Mouse (Mus musculus) heart, embryonic 13.5 days (tissue): ENCODE measurements around the gene Hbq1a. TPM values are rescaled to one million over a fixed set of nuclear protein-coding genes. Genes with fewer than 3 reads are reported as not detected.
"Not testable (repeated sequence)": the region's sequence is repeated elsewhere in the genome, so short reads cannot be mapped to it uniquely, and the experiment has no call there.

Experiments used
- ATAC-seq: fragments of 200-750 bp; cut with Nextera tagmentation; 2 replicates; pipeline ENCODE4 v1.8.0; 2017; ENCODE audit warnings: moderate TSS enrichment; ENCODE audit not compliant: insufficient number of reproducible peaks, low FRiP score, low TSS enrichment; ENCODE audit errors: extremely low read depth
- H3K27ac ChIP-seq: fragments of 300-500 bp; sonication (generic); replicated peaks from 2 replicates; pipeline ENCODE4 v1.5.1; 2015; ENCODE audit warnings: moderate library complexity, mild to moderate bottlenecking, inconsistent platforms
- H3K27me3 ChIP-seq: fragments of 300-500 bp; sonication (generic); replicated peaks from 2 replicates; pipeline ENCODE4 v1.6.1; 2015; ENCODE audit warnings: mild to moderate bottlenecking, inconsistent platforms
- H3K36me3 ChIP-seq: fragments of 300-500 bp; sonication (generic); 2 replicates; pipeline ENCODE4 v1.6.1; 2015; ENCODE audit warnings: mild to moderate bottlenecking, inconsistent platforms
- H3K4me1 ChIP-seq: fragments of 300-500 bp; sonication (generic); 2 replicates; pipeline ENCODE4 v1.6.1; 2015; ENCODE audit warnings: inconsistent platforms
- H3K4me2 ChIP-seq: fragments of 300-500 bp; sonication (generic); 2 replicates; pipeline ENCODE4 v1.6.1; 2015; ENCODE audit warnings: inconsistent platforms, mild to moderate bottlenecking, moderate library complexity
- H3K4me3 ChIP-seq: fragments of 300-500 bp; sonication (generic); 2 replicates; pipeline ENCODE4 v1.5.1; 2015; ENCODE audit warnings: moderate library complexity, mild to moderate bottlenecking, inconsistent platforms
- H3K9ac ChIP-seq: fragments of 300-500 bp; sonication (generic); 2 replicates; pipeline ENCODE4 v1.6.1; 2015; ENCODE audit warnings: inconsistent platforms, mild to moderate bottlenecking, moderate library complexity
- H3K9me3 ChIP-seq: fragments of 300-500 bp; sonication (generic); 2 replicates; pipeline ENCODE4 v1.6.1; 2016; ENCODE audit warnings: inconsistent platforms
- WGBS: fragments of 180-500 bp; shearing (Covaris S2); methylation state at CpG from one replicate; pipeline ENCODE4 v1.1.7; 2015; ENCODE audit warnings: mixed read lengths; 5-methylcytosine and 5-hydroxymethylcytosine counted together
- polyA plus RNA-seq: library from polyadenylated mRNA; unstranded; fragments of >200 nt; fragmentation: Nextera tagmentation; extraction: Ambion mirVana; gene quantifications from 2 replicates; pipeline ENCODE4 v1.2.1, GENCODE M21; 2015

Hbq1a gene
- 4.6 and 8.0 TPM in 2 replicates for polyA plus RNA-seq

GRCm38 (mm10) chr11:32299865-32300264, at the start of gene Hbq1a:
Gene Hbq1a (plus strand): TSS chr11:32300069.
- Histone ChIP-seq H3K4me2 (peak within 1 kb of the TSS; percentile 59), H3K27me3 (peaks cover 49% of the 10 kb centered on the region), H3K4me3 (peak within 1 kb of the TSS; percentile 34)
- WGBS = 4% methylated on average over 16 of the region's 16 CpGs
- not testable (repeated sequence) for H3K4me1 ChIP-seq, ATAC-seq, H3K9ac ChIP-seq, H3K9me3 ChIP-seq, H3K36me3 ChIP-seq, H3K27ac ChIP-seq

GRCm38 (mm10) chr11:32250880-32251763, 48.7 kb upstream of the Hbq1a start:
- peak; percentile 75 for ATAC-seq
- H3K4me3 ChIP-seq = no peak overlapping the region
- H3K36me3 ChIP-seq = peaks cover 93% of the 10 kb centered on the region
- H3K4me1 ChIP-seq = no peaks in the 10 kb centered on the region
- H3K27ac ChIP-seq = peak overlapping the region; percentile 82
- no peaks in the 10 kb centered on the region for H3K27me3 ChIP-seq
- H3K9ac ChIP-seq = peak overlapping the region; percentile 19; the same call in 1 of the 2 replicates
- H3K9me3 ChIP-seq = no peaks in the 10 kb centered on the region
- 73% methylated on average over 8 of the region's 8 CpGs for WGBS
- H3K4me2 ChIP-seq = peak overlapping the region; percentile 30

DNA sequence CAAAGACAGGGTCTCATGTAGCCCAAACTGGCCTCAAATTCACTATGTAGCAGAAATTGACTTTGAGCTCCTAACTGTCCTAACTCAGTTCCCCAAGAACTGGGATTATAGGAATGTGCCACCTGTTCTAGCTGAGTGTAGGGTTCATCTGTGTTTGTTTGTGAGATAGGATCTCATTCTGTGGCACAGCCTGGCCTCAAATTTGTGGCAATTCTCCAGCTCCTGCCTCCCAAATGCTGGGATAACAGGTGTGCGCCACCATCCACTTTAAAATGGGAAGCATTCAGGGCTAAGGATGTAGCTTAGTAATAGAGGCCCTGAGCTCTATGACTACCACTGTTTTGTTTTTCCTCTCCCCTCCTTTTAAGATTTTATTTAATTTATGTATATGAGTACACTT, 46.7 kb upstream of the Hbq1a start:
- no peak overlapping the region for H3K4me3 ChIP-seq
- no peaks in the 10 kb centered on the region for H3K9me3 ChIP-seq
- WGBS = 100% methylated on average over 1 of the region's 1 CpGs
- no peaks in the 10 kb centered on the region for H3K27me3 ChIP-seq
- ATAC-seq = no peak
- H3K4me1 ChIP-seq = no peaks in the 10 kb centered on the region
- peaks cover 73% of the 10 kb centered on the region for H3K36me3 ChIP-seq
- H3K9ac ChIP-seq = no peak overlapping the region
- no peak overlapping the region for H3K27ac ChIP-seq
- H3K4me2 ChIP-seq = no peak overlapping the region

DNA sequence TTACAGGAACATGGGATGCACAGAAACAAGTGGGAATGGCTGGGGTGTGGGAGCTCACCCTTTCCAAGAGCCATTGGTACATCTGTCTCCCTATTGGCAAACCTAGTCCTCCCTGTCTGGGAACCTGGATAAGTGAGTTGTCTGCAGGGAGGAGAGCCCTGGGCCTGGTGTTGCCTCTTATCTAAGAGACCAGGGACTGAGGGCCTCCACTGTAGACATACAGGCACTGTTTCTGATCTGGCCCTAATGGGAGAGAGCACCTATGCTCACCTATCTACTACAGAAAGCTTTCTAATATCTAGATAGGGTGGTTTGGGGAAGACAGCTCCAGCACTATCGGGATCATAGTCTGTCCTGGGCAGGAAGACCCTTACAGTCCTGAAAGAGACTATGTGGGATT, 43.7 kb upstream of the Hbq1a start:
- ATAC-seq = peak; percentile 80

GRCm38 (mm10) chr11:32256566-32256965, 43.3 kb upstream of the Hbq1a start:
- Histone ChIP-seq H3K27me3 (no peaks in the 10 kb centered on the region), H3K4me1 (no peaks in the 10 kb centered on the region), H3K36me3 (peaks cover 57% of the 10 kb centered on the region), H3K9ac (peak overlapping the region; percentile 44; the same call in 1 of the 2 replicates), H3K4me3 (no peak overlapping the region), H3K4me2 (0 out of 2 replicates have a peak overlapping the region, but pooled peaks have one; percentile 13), H3K27ac (peak overlapping the region; percentile 51), H3K9me3 (no peaks in the 10 kb centered on the region)
- 80% methylated on average over 3 of the region's 3 CpGs for WGBS
- peak; percentile 27; the same call in 1 of the 2 replicates for ATAC-seq

More for the DNA sequence above, 43.7 kb upstream of the Hbq1a start:
- Histone ChIP-seq H3K27me3 (no peaks in the 10 kb centered on the region), H3K9me3 (no peaks in the 10 kb centered on the region), H3K4me3 (no peak overlapping the region), H3K36me3 (peaks cover 59% of the 10 kb centered on the region), H3K4me1 (no peaks in the 10 kb centered on the region), H3K9ac (peak overlapping the region; percentile 44; the same call in 1 of the 2 replicates), H3K4me2 (0 out of 2 replicates have a peak overlapping the region, but pooled peaks have one; percentile 13), H3K27ac (peak overlapping the region; percentile 51)
- WGBS = 75% methylated on average over 1 of the region's 1 CpGs

DNA sequence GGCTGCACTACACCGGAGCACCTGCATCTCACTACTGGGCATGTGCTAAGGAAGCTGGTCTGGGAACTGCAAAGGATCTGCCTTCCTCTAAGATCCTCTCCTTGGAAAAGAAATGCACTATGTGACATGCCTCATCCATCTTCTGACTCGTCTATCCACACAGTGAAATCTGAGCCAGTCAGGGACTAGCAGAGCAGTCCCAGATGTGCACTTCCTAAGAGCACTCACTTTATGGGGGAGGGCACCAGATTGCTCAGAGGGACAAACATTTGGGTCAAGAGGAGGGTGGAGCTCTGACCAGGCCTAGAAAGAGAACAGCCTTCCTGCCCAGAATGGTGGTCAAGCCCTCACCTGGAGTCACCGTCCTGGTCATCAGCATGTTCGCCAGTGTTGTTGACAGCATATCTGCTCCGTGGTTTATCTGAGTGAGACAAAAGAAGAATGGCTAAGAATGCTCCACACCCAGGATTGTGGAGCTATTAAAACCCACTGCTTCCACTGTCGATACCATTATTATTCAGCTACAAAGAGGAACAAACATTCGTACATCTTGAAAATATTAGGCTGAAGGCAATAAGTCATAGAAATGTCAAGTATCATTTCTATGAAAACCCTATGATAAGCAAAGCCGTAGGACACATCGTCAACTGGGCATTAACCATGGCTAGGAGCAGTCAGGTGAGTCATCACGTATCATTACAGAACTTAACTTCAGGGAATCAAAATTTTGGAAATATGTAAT, 37.0 kb upstream of the Hbq1a start:
- 68% methylated on average over 10 of the region's 10 CpGs for WGBS

GRCm38 (mm10) chr11:32265117-32265738, 34.6 kb upstream of the Hbq1a start:
- no peak for ATAC-seq
- Histone ChIP-seq H3K36me3 (peaks cover 24% of the 10 kb centered on the region), H3K4me1 (peaks cover 38% of the 10 kb centered on the region), H3K4me3 (no peak overlapping the region), H3K27ac (peak overlapping the region; percentile 60; the same call in 1 of the 2 replicates), H3K9ac (peak overlapping the region; percentile 57; the same call in 1 of the 2 replicates), H3K27me3 (no peaks in the 10 kb centered on the region), H3K4me2 (no peak overlapping the region), H3K9me3 (no peaks in the 10 kb centered on the region)
- 77% methylated on average over 3 of the region's 3 CpGs for WGBS

More for the DNA sequence above, 37.0 kb upstream of the Hbq1a start:
- H3K9ac ChIP-seq = 0 out of 2 replicates have a peak overlapping the region, but pooled peaks have one; percentile 2
- peaks cover 30% of the 10 kb centered on the region for H3K36me3 ChIP-seq
- peak overlapping the region; percentile 0; the same call in 1 of the 2 replicates for H3K4me2 ChIP-seq
- peak overlapping the region; percentile 13; the same call in 1 of the 2 replicates for H3K27ac ChIP-seq
- H3K27me3 ChIP-seq = no peaks in the 10 kb centered on the region
- ATAC-seq = no peak
- no peak overlapping the region for H3K4me3 ChIP-seq
- H3K4me1 ChIP-seq = peaks cover 32% of the 10 kb centered on the region
- H3K9me3 ChIP-seq = no peaks in the 10 kb centered on the region

DNA sequence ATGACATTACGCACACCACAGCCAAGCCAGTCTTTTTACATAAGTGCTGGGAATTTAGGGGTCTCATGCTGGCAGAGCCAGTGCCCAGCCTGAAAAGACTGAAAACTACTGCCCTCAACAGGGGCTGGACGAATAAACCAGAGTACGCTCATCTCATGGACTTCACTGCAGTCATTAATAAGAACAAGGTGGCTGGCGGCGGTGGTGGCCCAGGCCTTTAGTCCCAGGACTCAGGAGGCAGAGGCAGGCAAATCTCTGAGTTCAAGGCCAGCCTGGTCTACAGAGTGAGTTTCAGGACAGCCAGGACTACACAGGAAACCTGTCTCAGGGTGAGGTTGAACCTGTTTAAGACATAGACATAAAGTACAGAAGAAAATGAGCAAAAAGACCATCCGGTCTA, 33.7 kb upstream of the Hbq1a start:
- Histone ChIP-seq H3K4me2 (peak overlapping the region; percentile 42), H3K27me3 (no peaks in the 10 kb centered on the region), H3K9ac (peak overlapping the region; percentile 55), H3K4me1 (peaks cover 38% of the 10 kb centered on the region), H3K4me3 (0 out of 2 replicates have a peak overlapping the region, but pooled peaks have one; percentile 6), H3K27ac (peak overlapping the region; percentile 53; the same call in 1 of the 2 replicates), H3K36me3 (peaks cover 14% of the 10 kb centered on the region; the same call in 1 of the 2 replicates), H3K9me3 (no peaks in the 10 kb centered on the region)
- no peak for ATAC-seq
- WGBS = 88% methylated on average over 6 of the region's 6 CpGs

DNA sequence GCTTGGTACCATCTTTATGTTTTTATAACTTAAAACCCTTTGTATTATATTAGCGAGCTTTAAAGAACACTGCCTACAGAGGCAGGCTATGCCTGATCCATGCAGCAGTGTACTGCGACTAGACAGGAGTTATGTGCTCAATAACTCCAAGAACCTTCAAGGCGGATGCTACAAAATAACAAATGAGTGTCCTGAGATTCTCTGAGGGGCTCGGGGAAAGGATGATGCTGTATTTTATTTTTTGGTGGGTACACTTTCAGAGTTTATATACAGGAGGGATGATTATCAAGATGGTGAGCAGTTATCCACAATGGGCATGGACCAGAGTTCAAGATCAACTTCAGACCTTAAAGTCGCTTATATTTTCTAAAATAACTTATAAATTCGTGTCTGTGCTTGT, 33.1 kb upstream of the Hbq1a start:
- no peak for ATAC-seq
- peaks cover 38% of the 10 kb centered on the region for H3K4me1 ChIP-seq
- WGBS = 29% methylated on average over 6 of the region's 6 CpGs
- 0 out of 2 replicates have a peak, but pooled peaks cover 2% of the 10 kb centered on the region for H3K27me3 ChIP-seq
- peak overlapping the region; percentile 97 for H3K9ac ChIP-seq
- H3K36me3 ChIP-seq = peaks cover 10% of the 10 kb centered on the region; the same call in 1 of the 2 replicates
- peak overlapping the region; percentile 92 for H3K4me3 ChIP-seq
- H3K27ac ChIP-seq = peak overlapping the region; percentile 93
- peak overlapping the region; percentile 79 for H3K4me2 ChIP-seq
- no peaks in the 10 kb centered on the region for H3K9me3 ChIP-seq

DNA sequence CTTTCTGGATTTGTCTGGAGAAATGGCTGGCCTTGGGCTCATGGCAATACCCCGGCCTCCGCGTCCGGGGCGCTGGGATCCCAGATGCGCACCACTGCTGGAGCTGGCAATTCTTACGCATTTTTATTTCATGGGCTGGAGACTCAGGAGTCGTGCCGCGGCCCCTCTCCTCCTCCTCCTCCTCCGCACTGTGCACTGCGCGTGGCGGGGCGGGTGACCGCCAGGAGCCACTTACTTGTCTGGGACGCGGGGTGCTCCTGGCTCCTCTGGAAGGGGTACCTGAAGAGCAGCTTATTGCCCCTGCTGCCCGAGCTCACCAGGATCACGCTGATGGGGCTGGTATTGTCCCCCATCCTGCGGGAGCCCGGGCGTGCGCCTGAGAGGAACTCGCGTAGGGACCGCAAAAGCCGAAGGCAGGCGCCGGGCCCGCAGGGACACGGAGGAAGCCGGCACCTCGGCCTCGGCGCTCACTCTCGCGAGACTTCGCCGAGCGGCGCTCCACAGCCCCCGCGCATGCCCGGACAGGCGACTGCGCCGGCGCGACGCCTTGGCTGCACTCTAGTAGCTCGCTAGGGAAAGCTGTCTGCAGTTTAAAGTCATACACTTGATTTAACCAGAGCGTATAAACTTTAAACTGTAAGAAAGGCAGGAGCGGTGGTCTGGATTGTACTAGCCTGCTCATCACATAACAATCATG, 32.5 kb upstream of the Hbq1a start, which contains the start of gene Nprl3:
Gene Nprl3, minus strand, starts transcription at position 520 of the 697 bp plus-strand sequence.
- WGBS = under 1% methylated on average over 54 of the region's 54 CpGs
- H3K36me3 ChIP-seq = peaks cover 4% of the 10 kb centered on the region; the same call in 1 of the 2 replicates
- H3K9me3 ChIP-seq = no peaks in the 10 kb centered on the region
- peak within 1 kb of the TSS; percentile 97 for H3K9ac ChIP-seq
- peaks cover 38% of the 10 kb centered on the region for H3K4me1 ChIP-seq
- H3K4me2 ChIP-seq = peak within 1 kb of the TSS; percentile 79
- ATAC-seq = peak; percentile 89
- peak within 1 kb of the TSS; percentile 92 for H3K4me3 ChIP-seq
- H3K27me3 ChIP-seq = 0 out of 2 replicates have a peak, but pooled peaks cover 4% of the 10 kb centered on the region
- H3K27ac ChIP-seq = peak within 1 kb of the TSS; percentile 93
